Mouse (Mus musculus) myocyte (in vitro differentiated cells): ENCODE measurements around the gene Htr5b.

Source experiments
- E2F4 ChIP-seq: IDR thresholded peaks from one replicate; pipeline ENCODE4 v1.6.1; 2011; ENCODE audit warnings: mild to moderate bottlenecking, control low read depth, moderate library complexity; ENCODE audit not compliant: insufficient read depth
- MAX ChIP-seq: IDR thresholded peaks from one replicate; pipeline ENCODE4 v1.6.1; 2011; ENCODE audit warnings: low read depth, mild to moderate bottlenecking, control low read depth
- MYOG ChIP-seq, 3 experiments: IDR thresholded peaks; one replicate each; pipeline ENCODE4 v1.6.1; 2011; ENCODE audit warnings: control low read depth in 2 of 3, low read depth in 2 of 3, mild to moderate bottlenecking in 2 of 3; ENCODE audit not compliant: insufficient read length in 2 of 3, control insufficient read depth in 1 of 3, insufficient read depth in 1 of 3
- POLR2A ChIP-seq: IDR thresholded peaks from one replicate; pipeline ENCODE4 v1.6.1; 2011; ENCODE audit warnings: low read depth, mild to moderate bottlenecking, control low read depth, moderate library complexity; ENCODE audit not compliant: insufficient read length
- REST ChIP-seq: IDR thresholded peaks from one replicate; pipeline ENCODE4 v1.6.1; 2011; ENCODE audit warnings: mild to moderate bottlenecking, control low read depth, moderate library complexity; ENCODE audit not compliant: insufficient read depth, insufficient read length

DNA sequence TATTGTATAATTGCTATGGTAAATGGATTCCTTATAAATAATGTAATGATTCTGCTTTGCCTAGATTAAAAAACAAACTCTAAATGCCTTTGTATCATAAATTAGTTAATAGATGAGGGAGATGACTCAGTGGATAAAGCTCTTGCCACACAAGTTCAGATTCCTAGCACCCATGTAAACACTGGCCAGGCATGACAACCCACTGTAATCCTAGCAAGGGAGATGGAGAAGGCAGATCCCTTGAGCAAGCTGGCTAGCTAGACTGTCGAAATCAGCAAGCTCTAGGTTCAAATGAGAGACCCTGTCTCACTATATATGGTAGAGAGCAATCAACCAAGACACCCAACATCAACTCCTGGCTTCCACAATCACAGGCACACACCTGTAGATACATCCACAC is 9.7 kb downstream of the Htr5b start:
- TF ChIP-seq POLR2A (no peak), E2F4 (no peak), MYOG (IDR thresholded peaks at IDR 0.05; ENCODE audit: control insufficient read depth in 1 of 3, insufficient read depth in 1 of 3, insufficient read length in 2 of 3, low read depth in 2 of 3) (no peak), MAX (no peak), REST (no peak)
